Mouse (Mus musculus) intestine, embryonic 16.5 days (tissue): ENCODE data around the gene Foxo1. TPM values are rescaled to one million over a fixed set of nuclear protein-coding genes. Genes with fewer than 3 reads are reported as not detected.

ENCODE experiments used
- ATAC-seq: fragments of 200-750 bp; cut with Nextera tagmentation; 2 replicates; pipeline ENCODE4 v1.8.0; 2017; ENCODE audit warnings: moderate TSS enrichment, moderate library complexity
- H3K27ac ChIP-seq: fragments of 300-500 bp; sonication (generic); 2 replicates; pipeline ENCODE4 v1.5.1; 2014; ENCODE audit warnings: mild to moderate bottlenecking, low read length
- H3K27me3 ChIP-seq: fragments of 300-500 bp; sonication (generic); replicated peaks from 2 replicates; pipeline ENCODE4 v1.6.1; 2014; ENCODE audit warnings: low read length, control low read depth, mixed read lengths; ENCODE audit not compliant: control insufficient read depth, insufficient read depth
- H3K36me3 ChIP-seq: fragments of 300-500 bp; sonication (generic); 2 replicates; pipeline ENCODE4 v1.6.1; 2014; ENCODE audit warnings: low read length, control low read depth; ENCODE audit not compliant: control insufficient read depth, insufficient read depth
- H3K4me1 ChIP-seq: fragments of 300-500 bp; sonication (generic); 2 replicates; pipeline ENCODE4 v1.6.1; 2014; ENCODE audit warnings: low read length, control low read depth, mixed read lengths; ENCODE audit not compliant: control insufficient read depth, insufficient read depth
- H3K4me2 ChIP-seq: fragments of 300-500 bp; sonication (generic); 2 replicates; pipeline ENCODE4 v1.6.1; 2014; ENCODE audit warnings: low read depth, low read length, control low read depth
- H3K4me3 ChIP-seq: fragments of 300-500 bp; sonication (generic); 2 replicates; pipeline ENCODE4 v1.5.1; 2014; ENCODE audit warnings: mild to moderate bottlenecking, low read length
- H3K9ac ChIP-seq: fragments of 300-500 bp; sonication (generic); 2 replicates; pipeline ENCODE4 v1.6.1; 2014; ENCODE audit warnings: low read depth, low read length
- H3K9me3 ChIP-seq: fragments of 300-500 bp; sonication (generic); 2 replicates; pipeline ENCODE4 v1.6.1; 2016; ENCODE audit warnings: low read length, control low read depth; ENCODE audit not compliant: control insufficient read depth
- WGBS: fragments of 180-500 bp; shearing (Covaris S2); extraction: QIAGEN DNeasy Blood & Tissue Kit; methylation state at CpG from one replicate; pipeline ENCODE4 v1.1.7; 2014; 5-methylcytosine and 5-hydroxymethylcytosine counted together
- polyA plus RNA-seq: library from polyadenylated mRNA; unstranded; fragments of >200 nt; fragmentation: Nextera tagmentation; extraction: Ambion mirVana; gene quantifications from 2 replicates; pipeline ENCODE4 v1.2.1, GENCODE M21; 2015

The Foxo1 gene
- polyA plus RNA-seq, 1 experiment from 2014 or later = 3.5 TPM

GRCm38 (mm10) chr3:52297291-52298018 is 29.3 kb downstream of the Foxo1 start:
- no peak for ATAC-seq
- WGBS = 64% methylated on average over 15 of the region's 15 CpGs
- Histone ChIP-seq H3K4me3 (no peak overlapping the region), H3K9ac (no peak overlapping the region), H3K36me3 (no peaks in the 10 kb centered on the region), H3K27me3 (no peaks in the 10 kb centered on the region), H3K4me2 (no peak overlapping the region), H3K9me3 (no peaks in the 10 kb centered on the region), H3K4me1 (peaks cover 21% of the 10 kb centered on the region), H3K27ac (no peak overlapping the region)

GRCm38 (mm10) chr3:52298683-52299082 is 30.5 kb downstream of the Foxo1 start:
- no peak overlapping the region for H3K4me3 ChIP-seq
- no peak overlapping the region for H3K9ac ChIP-seq
- no peaks in the 10 kb centered on the region for H3K27me3 ChIP-seq
- no peaks in the 10 kb centered on the region for H3K9me3 ChIP-seq
- H3K36me3 ChIP-seq = no peaks in the 10 kb centered on the region
- no peak overlapping the region for H3K4me2 ChIP-seq
- peaks cover 11% of the 10 kb centered on the region; the same call in 1 of the 2 replicates for H3K4me1 ChIP-seq
- whole genome bisulfite sequencing = 71% methylated on average over 4 of the region's 4 CpGs
- no peak for ATAC-seq
- H3K27ac ChIP-seq = no peak overlapping the region

- H3K9ac ChIP-seq = no peak overlapping the region
- H3K4me3 ChIP-seq = no peak overlapping the region
- H3K4me1 ChIP-seq = peaks cover 11% of the 10 kb centered on the region; the same call in 1 of the 2 replicates
- 51% methylated on average over 2 of the region's 2 CpGs for WGBS
- H3K36me3 ChIP-seq = no peaks in the 10 kb centered on the region
- no peaks in the 10 kb centered on the region for H3K27me3 ChIP-seq
- H3K4me2 ChIP-seq = no peak overlapping the region
- no peak overlapping the region for H3K27ac ChIP-seq
- no peak for ATAC-seq
- no peaks in the 10 kb centered on the region for H3K9me3 ChIP-seq
These were observed 31.2 kb downstream of the Foxo1 start for GRCm38 (mm10) chr3:52299376-52299775.

DNA sequence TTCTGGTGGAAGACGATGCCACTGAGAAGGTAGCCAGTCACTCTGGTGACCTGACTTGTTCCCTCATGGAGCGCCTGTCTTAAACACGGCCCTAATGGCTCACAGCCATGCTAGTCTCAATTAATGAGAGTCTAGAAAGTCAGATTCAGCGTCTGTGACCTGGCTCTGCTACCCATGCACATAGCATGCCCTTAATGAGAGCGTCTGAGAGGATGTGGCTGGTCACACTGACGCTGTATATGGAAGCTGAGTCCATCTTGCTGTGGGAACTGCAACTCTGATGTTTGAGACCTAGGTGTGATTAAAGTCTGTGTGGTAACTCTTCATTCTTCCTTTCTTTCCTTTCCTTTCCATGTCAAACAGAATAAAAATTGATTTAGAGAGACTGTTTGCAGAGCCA is 32.4 kb downstream of the Foxo1 start:
- H3K27ac ChIP-seq = no peak overlapping the region
- H3K36me3 ChIP-seq = no peaks in the 10 kb centered on the region
- H3K4me1 ChIP-seq = peaks cover 11% of the 10 kb centered on the region; the same call in 1 of the 2 replicates
- no peak for ATAC-seq
- H3K4me2 ChIP-seq = no peak overlapping the region
- 72% methylated on average over 6 of the region's 6 CpGs for WGBS
- no peak overlapping the region for H3K4me3 ChIP-seq
- no peaks in the 10 kb centered on the region for H3K9me3 ChIP-seq
- H3K27me3 ChIP-seq = no peaks in the 10 kb centered on the region
- no peak overlapping the region for H3K9ac ChIP-seq

DNA sequence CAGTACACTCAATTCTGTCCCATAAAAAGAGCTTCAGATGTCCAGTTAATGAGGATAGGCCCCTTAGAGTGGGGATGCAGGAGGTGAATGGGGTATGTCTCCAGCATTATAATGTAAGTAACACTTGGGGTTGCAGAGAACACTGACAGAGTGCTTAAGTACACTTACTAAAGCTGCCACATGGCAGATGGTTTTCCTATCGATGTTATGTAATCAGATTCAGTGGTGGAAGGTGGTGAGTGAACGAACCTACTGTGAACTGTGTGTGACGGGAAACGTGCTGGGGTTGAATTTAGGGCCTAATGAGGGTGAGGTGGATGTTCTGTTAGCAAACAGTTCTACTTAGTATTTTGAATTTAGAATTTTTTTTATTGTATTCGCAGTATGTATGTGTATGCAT is 35.2 kb downstream of the Foxo1 start:
- 79% methylated on average over 5 of the region's 5 CpGs for WGBS
- peaks cover 7% of the 10 kb centered on the region; the same call in 1 of the 2 replicates for H3K4me1 ChIP-seq
- H3K36me3 ChIP-seq = no peaks in the 10 kb centered on the region
- no peak overlapping the region for H3K27ac ChIP-seq
- no peak for ATAC-seq
- no peaks in the 10 kb centered on the region for H3K27me3 ChIP-seq
- no peak overlapping the region for H3K4me3 ChIP-seq
- H3K9me3 ChIP-seq = no peaks in the 10 kb centered on the region
- H3K4me2 ChIP-seq = no peak overlapping the region
- no peak overlapping the region for H3K9ac ChIP-seq

DNA sequence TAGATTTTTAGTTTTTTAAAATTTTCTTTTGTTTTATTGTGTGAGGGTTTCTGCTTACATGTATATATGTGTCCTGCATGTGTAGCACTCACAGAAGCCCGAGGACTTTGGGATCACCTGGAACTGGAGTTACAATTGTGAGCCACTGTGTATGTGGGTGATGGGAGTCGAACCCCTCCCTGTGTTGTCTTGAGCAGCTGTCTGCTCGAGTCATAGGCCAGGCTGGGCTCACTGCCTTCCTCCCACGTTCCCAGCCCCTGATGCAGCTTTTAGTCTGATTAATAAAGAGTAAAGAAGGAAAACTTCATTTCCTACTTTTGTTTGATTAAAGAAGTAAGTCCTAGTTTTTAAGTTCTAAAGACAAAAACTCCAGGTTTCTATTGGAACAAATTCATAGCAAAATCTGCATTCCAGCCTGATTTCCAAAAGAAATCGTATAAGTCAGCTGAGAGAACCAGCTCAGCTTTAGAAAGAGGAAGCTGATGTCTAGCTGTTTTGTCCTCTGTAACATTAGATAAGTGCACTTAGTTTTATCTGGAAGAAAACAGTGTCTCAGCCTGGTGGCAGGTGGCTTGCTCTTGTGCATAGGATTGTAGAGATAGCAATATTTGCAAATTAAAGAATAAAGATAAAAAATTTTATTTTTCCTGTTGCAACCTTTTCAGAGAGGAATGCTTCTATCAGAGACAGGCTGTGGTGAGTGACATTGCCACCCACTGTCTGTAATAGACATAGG is 40.6 kb downstream of the Foxo1 start:
- H3K9ac ChIP-seq = no peak overlapping the region
- H3K27ac ChIP-seq = no peak overlapping the region
- WGBS = 58% methylated on average over 5 of the region's 5 CpGs
- H3K4me3 ChIP-seq = no peak overlapping the region
- no peaks in the 10 kb centered on the region for H3K36me3 ChIP-seq
- no peak overlapping the region for H3K4me2 ChIP-seq
- ATAC-seq = no peak
- no peaks in the 10 kb centered on the region for H3K9me3 ChIP-seq
- no peaks in the 10 kb centered on the region for H3K27me3 ChIP-seq
- H3K4me1 ChIP-seq = no peaks in the 10 kb centered on the region; the same call in none of the 2 replicates

- no peak for ATAC-seq
- no peaks in the 10 kb centered on the region for H3K27me3 ChIP-seq
- H3K9ac ChIP-seq = no peak overlapping the region
- no peak overlapping the region for H3K27ac ChIP-seq
- H3K4me2 ChIP-seq = no peak overlapping the region
- H3K36me3 ChIP-seq = no peaks in the 10 kb centered on the region
- peaks cover 9% of the 10 kb centered on the region; the same call in 1 of the 2 replicates for H3K4me1 ChIP-seq
- WGBS = 84% methylated on average over 12 of the region's 12 CpGs
- H3K9me3 ChIP-seq = no peaks in the 10 kb centered on the region
- no peak overlapping the region for H3K4me3 ChIP-seq
These were observed 52.6 kb downstream of the Foxo1 start for GRCm38 (mm10) chr3:52320516-52321270.

- no peak overlapping the region for H3K4me3 ChIP-seq
- no peaks in the 10 kb centered on the region for H3K9me3 ChIP-seq
- H3K36me3 ChIP-seq = no peaks in the 10 kb centered on the region
- ATAC-seq = no peak; the same call in 1 of the 2 replicates
- H3K27ac ChIP-seq = 0 out of 2 replicates have a peak overlapping the region, but pooled peaks have one; percentile 2
- peaks cover 9% of the 10 kb centered on the region; the same call in 1 of the 2 replicates for H3K4me1 ChIP-seq
- no peak overlapping the region for H3K4me2 ChIP-seq
- no peaks in the 10 kb centered on the region for H3K27me3 ChIP-seq
- WGBS = 36% methylated on average over 9 of the region's 9 CpGs
- no peak overlapping the region for H3K9ac ChIP-seq
These were observed 54.6 kb downstream of the Foxo1 start for GRCm38 (mm10) chr3:52322401-52323385.
